Mouse (Mus musculus) stomach, embryonic 16.5 days (tissue): Measurements from ENCODE around the gene Armc12. TPM values are rescaled to one million over a fixed set of nuclear protein-coding genes. Genes with fewer than 3 reads are reported as not detected.

Source experiments
- ATAC-seq: fragments of 200-750 bp; cut with Nextera tagmentation; 2 replicates; pipeline ENCODE4 v1.8.0; 2017; ENCODE audit warnings: moderate number of reproducible peaks, moderate TSS enrichment; ENCODE audit not compliant: insufficient read depth, low FRiP score
- H3K27ac ChIP-seq: fragments of 300-500 bp; sonication (generic); 2 replicates; pipeline ENCODE4 v1.5.1; 2014; ENCODE audit warnings: low read length
- H3K27me3 ChIP-seq: fragments of 300-500 bp; sonication (generic); 2 replicates; pipeline ENCODE4 v1.6.1; 2014; ENCODE audit warnings: low read length, control low read depth, mixed read lengths; ENCODE audit not compliant: control insufficient read depth, insufficient read depth
- H3K36me3 ChIP-seq: fragments of 300-500 bp; sonication (generic); 2 replicates; pipeline ENCODE4 v1.6.1; 2014; ENCODE audit warnings: low read length; ENCODE audit not compliant: control insufficient read depth, insufficient read depth
- H3K4me1 ChIP-seq: fragments of 300-500 bp; sonication (generic); 2 replicates; pipeline ENCODE4 v1.6.1; 2014; ENCODE audit warnings: low read length, control low read depth, mixed read lengths; ENCODE audit not compliant: control insufficient read depth, insufficient read depth
- H3K4me2 ChIP-seq: fragments of 300-500 bp; sonication (generic); 2 replicates; pipeline ENCODE4 v1.6.1; 2014; ENCODE audit warnings: low read depth, low read length, mixed read lengths
- H3K4me3 ChIP-seq: fragments of 300-500 bp; sonication (generic); replicated peaks from 2 replicates; pipeline ENCODE4 v1.5.1; 2014; ENCODE audit warnings: mild to moderate bottlenecking, low read length
- H3K9ac ChIP-seq: fragments of 300-500 bp; sonication (generic); 2 replicates; pipeline ENCODE4 v1.6.1; 2014; ENCODE audit warnings: low read length
- H3K9me3 ChIP-seq: fragments of 300-500 bp; sonication (generic); replicated peaks from 2 replicates; pipeline ENCODE4 v1.6.1; 2016; ENCODE audit warnings: low read length, control low read depth; ENCODE audit not compliant: control insufficient read depth
- WGBS: fragments of 180-500 bp; shearing (Covaris S2); extraction: QIAGEN DNeasy Blood & Tissue Kit; methylation state at CpG from one replicate; pipeline ENCODE4 v1.1.7; 2014; 5-methylcytosine and 5-hydroxymethylcytosine counted together
- microRNA-seq: library from miRNA; unstranded; fragments of <30 nt; microRNA quantifications from one replicate; pipeline ENCODE4, GENCODE M21; 2016
- polyA plus RNA-seq: library from polyadenylated mRNA; unstranded; fragments of >200 nt; fragmentation: Nextera tagmentation; extraction: Ambion mirVana; gene quantifications from 2 replicates; pipeline ENCODE4 v1.2.1, GENCODE M21; 2015

The Armc12 gene
- polyA plus RNA-seq, 1 experiment from 2014 or later: not detected

DNA sequence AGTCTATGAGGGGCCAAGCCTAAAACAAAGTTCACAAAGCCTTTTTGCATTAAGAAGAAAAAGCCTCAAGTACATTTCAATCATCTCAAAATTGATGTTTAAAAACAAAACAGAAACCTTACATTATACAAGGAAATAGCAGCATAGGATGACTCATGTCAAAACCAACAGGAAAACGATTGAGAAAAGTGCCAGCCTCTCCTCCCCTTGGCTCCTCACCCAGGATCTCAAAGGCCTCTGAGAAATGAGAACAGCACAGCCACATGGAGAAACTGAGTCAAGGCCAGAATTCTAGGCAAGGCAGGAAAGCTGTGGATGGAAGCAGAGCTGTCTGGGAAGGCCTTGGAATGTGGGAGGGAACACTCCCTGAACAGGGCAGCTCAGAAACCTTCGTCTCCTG is 58.0 kb downstream of the Armc12 start:
- Histone ChIP-seq H3K27ac (no peak overlapping the region), H3K9me3 (no peaks in the 10 kb centered on the region), H3K27me3 (no peaks in the 10 kb centered on the region), H3K4me1 (no peaks in the 10 kb centered on the region), H3K36me3 (peaks cover 39% of the 10 kb centered on the region), H3K4me2 (no peak overlapping the region), H3K9ac (no peak overlapping the region), H3K4me3 (no peak overlapping the region)
- ATAC-seq: no peak
- 85% methylated on average over 2 of the region's 2 CpGs for WGBS

Small RNA genes within 50 kb of the gene (microRNA-seq; reads per million reads assigned to microRNA genes)
- gene Gm25195 (not detected), gene Mir6969 (4.1 reads per million, percentile 22 among the genes with 10 or more reads in this experiment)

Other genes starting within 250 kb of the Armc12 start
- gene Fance, start 217.3 kb upstream of the Armc12 start, polyA plus RNA-seq: 19.0 and 20.4 TPM in 2 replicates
- gene Rpl10a, start 202.3 kb upstream of the Armc12 start, polyA plus RNA-seq: 538 and 564 TPM in 2 replicates
- gene Tead3, start 180.0 kb upstream of the Armc12 start, polyA plus RNA-seq: 11.8 and 12.3 TPM in 2 replicates
- 4.6 and 5.4 TPM in 2 replicates for gene Tulp1, start 165.6 kb upstream of the Armc12 start, polyA plus RNA-seq
- 25.5 and 27.1 TPM in 2 replicates for gene Fkbp5, start 13.3 kb upstream of the Armc12 start, polyA plus RNA-seq
- gene Clpsl2, start 18.6 kb downstream of the Armc12 start, polyA plus RNA-seq: not detected in 2 replicates
- gene Clps, start 30.0 kb downstream of the Armc12 start, polyA plus RNA-seq: 3,124 and 3,837 TPM in 2 replicates
- gene Lhfpl5, start 44.8 kb downstream of the Armc12 start, polyA plus RNA-seq: 0.82 and 0.87 TPM in 2 replicates
- 67.6 and 73.0 TPM in 2 replicates for gene Srpk1, start 91.9 kb downstream of the Armc12 start, polyA plus RNA-seq
- 0.46 and 0.80 TPM in 2 replicates for gene Slc26a8, start 159.4 kb downstream of the Armc12 start, polyA plus RNA-seq
- 34.0 and 34.2 TPM in 2 replicates for gene Mapk14, start 160.5 kb downstream of the Armc12 start, polyA plus RNA-seq
- gene AC170998.1, start 195.3 kb downstream of the Armc12 start, polyA plus RNA-seq: 2.3 and 2.8 TPM in 2 replicates
- gene Mapk13, start 238.5 kb downstream of the Armc12 start, polyA plus RNA-seq: 116 and 128 TPM in 2 replicates